Mouse (Mus musculus) lung, embryonic 14.5 days (tissue): ENCODE measurements at regions not wholly inside any gene's neighbourhood (a gene's known extent, or its start where the extent isn't known, plus 50 kb on each side); places are given as distances from the start of the nearest gene placed in this dataset.

ENCODE experiments used
- ATAC-seq: fragments of 200-750 bp; cut with Nextera tagmentation; 2 replicates; pipeline ENCODE4 v1.8.0; 2017; ENCODE audit warnings: mild to moderate bottlenecking, moderate TSS enrichment, moderate library complexity; ENCODE audit not compliant: insufficient read depth
- DNase-seq: peaks from one replicate; pipeline ENCODE4 v3.0.0-alpha.2; 2015
- H3K27ac ChIP-seq: fragments of 300-500 bp; sonication (generic); 2 replicates; pipeline ENCODE4 v1.5.1; 2014; ENCODE audit warnings: low read depth, mild to moderate bottlenecking, moderate library complexity
- H3K27me3 ChIP-seq: fragments of 300-500 bp; sonication (generic); 2 replicates; pipeline ENCODE4 v1.6.1; 2014; ENCODE audit warnings: low read length, control low read depth; ENCODE audit not compliant: insufficient read depth
- H3K36me3 ChIP-seq: fragments of 300-500 bp; sonication (generic); 2 replicates; pipeline ENCODE4 v1.6.1; 2014; ENCODE audit warnings: control low read depth; ENCODE audit not compliant: insufficient read depth
- H3K4me1 ChIP-seq: fragments of 300-500 bp; sonication (generic); 2 replicates; pipeline ENCODE4 v1.6.1; 2014; ENCODE audit warnings: antibody characterized with exemption, control low read depth; ENCODE audit not compliant: insufficient read depth
- H3K4me2 ChIP-seq: fragments of 300-500 bp; sonication (generic); 2 replicates; pipeline ENCODE4 v1.6.1; 2014; ENCODE audit warnings: mild to moderate bottlenecking
- H3K4me3 ChIP-seq: fragments of 300-500 bp; sonication (generic); 2 replicates; pipeline ENCODE4 v1.5.1; 2014; ENCODE audit warnings: low read depth, low read length
- H3K9ac ChIP-seq: fragments of 300-500 bp; sonication (generic); 2 replicates; pipeline ENCODE4 v1.6.1; 2014
- H3K9me3 ChIP-seq: fragments of 300-500 bp; sonication (generic); 2 replicates; pipeline ENCODE4 v1.6.1; 2016; ENCODE audit warnings: low read depth, low read length, control low read depth
- CTCF ChIP-seq: IDR thresholded peaks from 2 replicates; pipeline ENCODE4 v1.5.1; 2016; ENCODE audit warnings: antibody characterized with exemption, low read depth
- WGBS: fragments of 180-500 bp; shearing (Covaris S2); extraction: QIAGEN DNeasy Blood & Tissue Kit; methylation state at CpG from one replicate; pipeline ENCODE4 v1.1.7; 2014; 5-methylcytosine and 5-hydroxymethylcytosine counted together

DNA sequence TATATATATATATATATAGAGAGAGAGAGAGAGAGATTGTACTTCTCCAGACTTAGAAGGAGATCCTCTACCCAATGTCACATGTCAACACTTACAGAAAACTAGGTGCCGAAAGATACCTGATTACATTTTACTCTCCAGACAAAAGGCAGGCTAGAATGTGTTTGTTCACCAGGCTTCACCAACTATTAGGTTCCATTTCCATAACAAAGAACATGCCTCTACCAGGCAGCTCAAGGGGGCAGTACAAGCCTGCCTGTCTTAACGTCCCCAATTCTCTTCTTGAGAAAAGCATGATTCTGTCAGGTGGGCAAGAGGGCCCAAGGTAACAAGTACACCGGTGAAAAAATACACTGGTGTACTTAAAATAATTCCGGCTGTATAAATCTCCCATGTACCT lies 72.8 kb upstream of the Med14 start:
- Histone ChIP-seq H3K4me1 (no peaks in the 10 kb centered on the region), H3K27ac (no peak overlapping the region), H3K9me3 (no peaks in the 10 kb centered on the region), H3K4me3 (no peak overlapping the region), H3K9ac (no peak overlapping the region), H3K36me3 (no peaks in the 10 kb centered on the region), H3K27me3 (no peaks in the 10 kb centered on the region), H3K4me2 (no peak overlapping the region)
- 69% methylated on average over 4 of the region's 4 CpGs for WGBS
- ATAC-seq (no peak), DNase-seq (no peak)
- TF ChIP-seq CTCF = no peak

DNA sequence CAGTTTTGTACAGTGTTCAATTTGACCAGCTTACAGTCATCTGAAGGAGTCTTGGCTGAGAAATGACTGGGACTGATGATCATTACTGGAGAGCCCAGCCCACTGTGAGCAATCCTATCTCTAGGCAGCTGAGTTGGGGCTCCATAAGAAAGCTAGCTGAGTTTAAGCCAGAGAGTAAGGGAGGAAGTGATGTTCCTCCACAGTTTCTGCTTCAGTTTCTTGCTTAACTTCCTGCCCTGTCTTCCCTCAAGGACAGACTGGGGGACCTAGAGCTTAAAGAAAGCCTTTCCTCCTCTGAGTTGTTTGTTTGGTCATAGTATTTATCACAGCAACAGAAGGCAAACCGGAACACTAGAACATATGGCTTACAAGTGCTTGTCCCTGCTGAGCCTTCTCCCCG lies 70.8 kb upstream of the Med14 start:
- no peak for TF ChIP-seq CTCF
- no peak overlapping the region for H3K9ac ChIP-seq
- 70% methylated on average over 2 of the region's 2 CpGs for WGBS

DNA sequence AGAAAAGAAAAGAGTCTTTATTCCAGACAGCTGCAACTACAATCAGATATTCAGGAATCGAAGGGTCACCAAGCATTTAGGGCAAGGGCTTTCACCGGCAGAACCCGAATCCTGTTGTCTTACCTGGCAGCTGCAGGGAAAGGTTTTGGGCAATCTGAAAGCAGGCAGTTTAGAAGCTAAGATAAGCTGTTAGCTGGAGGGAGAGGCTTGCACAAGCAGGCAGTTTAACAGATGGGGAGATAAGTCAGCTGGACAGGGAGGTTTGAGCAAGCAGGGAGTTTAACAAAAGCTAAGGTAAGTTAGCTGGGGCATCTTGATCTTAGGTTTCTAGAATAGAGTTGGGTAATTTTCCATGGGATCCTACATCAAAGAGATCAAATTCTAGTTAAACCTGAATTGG lies 67.3 kb upstream of the Med14 start:
- TF ChIP-seq CTCF = no peak
- H3K4me2 ChIP-seq = no peak overlapping the region
- ATAC-seq (no peak), DNase-seq (no peak)
- no peaks in the 10 kb centered on the region for H3K36me3 ChIP-seq
- 56% methylated on average over 3 of the region's 3 CpGs for WGBS
- H3K27ac ChIP-seq = no peak overlapping the region
- H3K4me3 ChIP-seq = no peak overlapping the region
- H3K27me3 ChIP-seq = no peaks in the 10 kb centered on the region
- H3K9me3 ChIP-seq = no peaks in the 10 kb centered on the region
- no peaks in the 10 kb centered on the region for H3K4me1 ChIP-seq
- no peak overlapping the region for H3K9ac ChIP-seq

More for the DNA sequence above, 70.8 kb upstream of the Med14 start:
- DNase-seq = no peak
- ATAC-seq = no peak
- Histone ChIP-seq H3K27ac (no peak overlapping the region), H3K4me1 (no peaks in the 10 kb centered on the region), H3K9me3 (no peaks in the 10 kb centered on the region), H3K4me3 (no peak overlapping the region), H3K4me2 (no peak overlapping the region), H3K27me3 (no peaks in the 10 kb centered on the region), H3K36me3 (no peaks in the 10 kb centered on the region)

DNA sequence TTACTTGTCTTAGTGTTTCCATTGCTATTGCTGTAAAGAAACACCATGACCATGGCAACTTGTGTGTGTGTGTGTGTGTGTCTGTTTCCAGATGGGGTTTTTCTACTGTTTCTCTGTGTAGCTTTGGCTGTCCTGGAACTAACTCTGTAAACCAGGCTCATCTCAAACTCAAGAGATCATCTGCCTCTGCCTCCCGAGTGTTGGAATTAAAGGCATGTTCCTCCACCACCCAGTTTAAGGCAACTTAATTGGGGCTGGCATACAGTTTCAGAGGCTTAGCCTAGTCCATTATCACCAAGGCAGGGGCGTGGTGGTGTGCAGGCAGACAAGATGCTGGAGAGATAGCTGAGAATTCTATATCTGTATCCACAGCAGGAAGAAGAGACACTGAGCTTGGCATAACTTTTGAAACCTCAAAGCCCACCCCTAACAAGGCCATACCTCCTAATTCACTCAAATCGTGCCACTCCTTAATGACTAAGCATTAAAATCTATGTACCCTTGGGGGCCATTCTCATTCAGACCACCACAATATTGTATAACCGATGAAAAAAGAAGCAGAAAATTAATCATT lies 65.5 kb upstream of the Med14 start:
- no peak overlapping the region for H3K4me3 ChIP-seq
- H3K27me3 ChIP-seq = no peaks in the 10 kb centered on the region
- 77% methylated on average over 4 of the region's 4 CpGs for WGBS
- H3K4me1 ChIP-seq = no peaks in the 10 kb centered on the region
- H3K27ac ChIP-seq = no peak overlapping the region
- ATAC-seq (no peak), DNase-seq (no peak)
- no peak for TF ChIP-seq CTCF
- no peaks in the 10 kb centered on the region for H3K36me3 ChIP-seq
- no peak overlapping the region for H3K4me2 ChIP-seq
- no peaks in the 10 kb centered on the region for H3K9me3 ChIP-seq
- H3K9ac ChIP-seq = no peak overlapping the region

DNA sequence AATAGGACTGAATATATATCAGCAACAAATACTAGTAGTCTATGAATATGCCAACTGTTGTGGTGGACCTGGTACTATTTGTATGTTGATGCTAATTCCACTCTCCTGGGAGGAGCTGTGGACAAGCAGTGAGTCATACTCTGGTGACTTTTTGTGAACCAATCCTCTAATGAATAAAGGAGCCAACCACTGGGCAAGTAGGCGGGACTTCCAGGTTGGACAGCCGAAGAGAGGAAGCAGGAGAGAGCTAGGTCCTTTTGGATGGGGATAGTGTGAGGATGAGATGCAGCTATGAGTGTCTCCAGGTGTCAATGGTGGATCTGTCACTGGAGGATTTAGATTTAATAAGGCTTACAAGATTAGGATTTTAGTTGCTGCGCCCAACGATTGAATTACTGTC lies 64.8 kb upstream of the Med14 start:
- Histone ChIP-seq H3K9ac (no peak overlapping the region), H3K36me3 (no peaks in the 10 kb centered on the region), H3K4me3 (no peak overlapping the region), H3K4me2 (no peak overlapping the region), H3K27me3 (no peaks in the 10 kb centered on the region), H3K9me3 (no peaks in the 10 kb centered on the region), H3K4me1 (no peaks in the 10 kb centered on the region), H3K27ac (no peak overlapping the region)
- DNase-seq (no peak), ATAC-seq (no peak)
- 82% methylated on average over 4 of the region's 4 CpGs for WGBS
- TF ChIP-seq CTCF = no peak

DNA sequence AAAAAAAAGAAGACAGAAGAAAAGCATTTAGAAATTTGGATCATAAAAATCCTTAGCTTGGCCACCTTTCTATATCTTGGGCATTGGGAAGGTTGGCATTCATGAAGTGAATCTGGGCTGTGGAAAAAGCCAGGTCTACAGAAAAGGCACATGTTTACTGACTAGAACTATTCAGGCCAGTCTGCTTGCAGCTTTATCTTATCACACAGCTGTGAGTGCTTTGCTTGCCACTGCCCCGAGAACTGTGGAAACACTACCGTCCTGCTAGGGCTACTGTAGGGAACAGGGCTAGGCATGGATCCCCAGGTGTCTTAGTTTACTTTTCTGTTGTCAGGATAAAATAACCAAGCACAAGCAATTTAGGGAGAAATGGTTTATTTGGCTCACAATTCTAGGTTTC lies 63.4 kb upstream of the Med14 start:
- ATAC-seq (no peak), DNase-seq (no peak)
- Histone ChIP-seq H3K36me3 (no peaks in the 10 kb centered on the region), H3K9ac (no peak overlapping the region), H3K4me3 (no peak overlapping the region), H3K4me1 (no peaks in the 10 kb centered on the region), H3K4me2 (no peak overlapping the region), H3K27me3 (no peaks in the 10 kb centered on the region), H3K9me3 (no peaks in the 10 kb centered on the region), H3K27ac (no peak overlapping the region)
- WGBS = 37% methylated on average over 2 of the region's 2 CpGs
- no peak for TF ChIP-seq CTCF

DNA sequence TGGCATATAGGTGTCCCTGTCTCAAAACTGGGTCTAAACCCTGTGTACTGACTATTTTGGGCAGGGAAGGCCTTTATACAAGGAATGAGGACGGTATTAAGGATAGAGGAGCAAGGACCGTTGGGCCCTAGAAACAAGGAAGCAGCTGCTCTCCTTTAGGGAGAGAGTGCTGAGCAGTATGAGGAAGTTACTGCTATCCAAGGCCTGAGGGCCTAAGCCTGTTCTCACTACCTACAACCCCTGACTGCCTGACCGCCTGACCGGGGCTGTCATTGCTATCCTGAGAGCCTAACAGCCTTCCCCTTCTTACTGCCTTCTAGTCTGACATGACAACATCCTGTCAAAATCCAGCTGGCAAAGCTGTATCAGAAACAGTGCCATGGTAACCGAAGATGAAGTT lies 62.6 kb upstream of the Med14 start:
- H3K9me3 ChIP-seq = no peaks in the 10 kb centered on the region
- no peaks in the 10 kb centered on the region for H3K4me1 ChIP-seq
- ATAC-seq = no peak
- 74% methylated on average over 5 of the region's 5 CpGs for WGBS
- no peaks in the 10 kb centered on the region for H3K36me3 ChIP-seq
- H3K4me3 ChIP-seq = no peak overlapping the region
- H3K27me3 ChIP-seq = no peaks in the 10 kb centered on the region
- no peak overlapping the region for H3K9ac ChIP-seq
- H3K4me2 ChIP-seq = no peak overlapping the region
- no peak overlapping the region for H3K27ac ChIP-seq
- TF ChIP-seq CTCF = no peak
- DNase-seq = no peak

DNA sequence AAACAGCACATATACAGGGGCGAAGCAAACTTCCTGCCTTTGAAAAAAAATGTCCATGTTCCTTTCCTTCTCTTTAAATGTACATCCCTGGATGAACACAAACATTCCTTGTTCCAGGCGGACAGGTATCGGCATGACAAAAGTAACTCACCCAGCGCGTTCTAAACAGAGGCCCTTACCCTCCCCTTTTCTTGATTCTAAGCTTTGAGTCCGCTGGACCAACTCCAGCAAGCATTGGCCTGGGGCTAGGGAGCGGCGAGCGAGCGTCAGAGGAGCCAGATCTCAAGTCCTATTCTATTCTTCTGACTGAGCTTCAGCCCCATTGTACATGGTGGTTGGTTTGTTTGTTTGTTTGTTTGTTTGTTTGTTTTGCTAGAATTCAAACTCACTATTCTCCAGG lies 60.9 kb upstream of the Med14 start:
- Histone ChIP-seq H3K9ac (no peak overlapping the region), H3K27me3 (no peaks in the 10 kb centered on the region), H3K27ac (no peak overlapping the region), H3K36me3 (no peaks in the 10 kb centered on the region), H3K4me1 (no peaks in the 10 kb centered on the region), H3K9me3 (no peaks in the 10 kb centered on the region), H3K4me3 (no peak overlapping the region), H3K4me2 (no peak overlapping the region)
- ATAC-seq = no peak
- no peak for TF ChIP-seq CTCF
- DNase-seq = peak; percentile 11
- 62% methylated on average over 10 of the region's 10 CpGs for WGBS
